Mouse (Mus musculus) T-helper 1 cell (primary cell): ENCODE measurements at regions not wholly inside any gene's neighbourhood (a gene's known extent, or its start where the extent isn't known, plus 50 kb on each side); places are given as distances from the start of the nearest gene placed in this dataset.

Experiments
- in situ Hi-C: fragments of 300-600 bp; cut with MboI, MseI; formaldehyde crosslinking; loops from one replicate; pipeline ENCODE4 v1.15.1; 2025; ENCODE audit warnings: high pct_unique_total_duplicates

DNA sequence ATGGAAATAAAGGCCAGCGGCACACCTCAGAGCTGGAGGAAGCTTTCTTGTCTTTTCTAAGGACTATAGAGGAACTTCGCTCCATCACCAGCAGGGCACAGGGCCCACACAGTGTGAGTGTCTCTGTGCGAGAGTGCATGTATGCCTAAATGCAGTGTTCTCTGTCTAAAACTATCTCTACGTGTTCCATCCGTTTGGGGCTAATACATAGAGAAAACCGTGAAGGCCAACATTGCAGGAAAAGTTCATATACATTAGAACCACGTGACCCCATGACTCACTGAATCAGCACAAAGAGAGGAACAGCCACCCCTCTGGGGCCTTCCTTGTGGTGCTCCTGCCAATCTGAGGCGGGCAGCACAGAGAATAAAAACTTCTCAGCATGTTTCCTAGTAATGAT, 431.4 kb upstream of the Mctp2 start:
- in situ Hi-C loops, result no loop called here

DNA sequence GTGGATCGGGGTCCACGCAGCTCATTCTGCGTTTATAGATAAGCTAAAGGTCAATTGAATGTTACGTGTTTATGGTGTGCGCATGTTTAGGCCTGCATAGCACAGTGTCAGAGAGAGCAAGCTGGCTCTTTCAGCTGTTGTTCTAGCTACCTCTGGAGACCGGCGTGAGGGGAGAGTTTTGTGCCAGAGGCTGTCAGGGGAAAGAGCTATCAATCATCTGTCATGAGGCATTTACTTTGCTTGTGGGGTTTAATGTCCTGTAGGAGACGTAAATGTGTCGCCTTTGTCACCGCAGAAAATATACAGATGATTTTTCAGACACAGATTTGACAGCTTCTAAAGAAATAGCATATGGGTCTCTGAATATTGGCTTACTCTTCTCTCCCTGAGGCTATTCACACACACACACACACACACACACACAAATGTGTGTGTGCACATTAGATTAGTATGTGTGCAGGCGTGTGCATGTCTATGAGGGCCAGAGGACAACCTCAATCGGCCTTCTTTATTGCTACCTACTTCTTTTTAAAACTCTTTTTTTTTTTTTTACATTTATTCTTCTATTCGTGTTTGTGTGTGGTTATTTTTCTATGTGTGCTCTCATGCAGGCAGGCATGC, 432.0 kb upstream of the Mctp2 start:
- in situ Hi-C loops, result no loop called here

DNA sequence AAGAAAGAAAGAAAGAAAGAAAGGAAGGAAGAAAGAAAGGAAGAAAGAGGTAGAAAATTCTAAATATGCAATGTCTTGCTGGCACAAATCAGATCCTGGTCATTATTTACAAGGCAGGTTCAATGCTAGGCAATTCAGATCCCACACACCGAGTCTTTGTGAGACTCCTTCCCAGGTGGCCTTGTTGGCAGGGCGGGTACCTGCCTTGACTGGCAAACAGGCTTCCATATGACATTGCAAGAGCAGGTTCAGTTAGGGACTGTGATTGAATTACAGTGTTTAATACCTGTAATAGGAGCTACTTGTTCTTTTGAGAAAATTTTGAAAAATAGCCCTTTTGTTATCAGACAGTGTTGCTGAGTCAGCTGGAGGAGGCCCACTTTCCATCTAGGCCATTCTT, 436.0 kb upstream of the Mctp2 start:
- in situ Hi-C loops, result no loop called here

DNA sequence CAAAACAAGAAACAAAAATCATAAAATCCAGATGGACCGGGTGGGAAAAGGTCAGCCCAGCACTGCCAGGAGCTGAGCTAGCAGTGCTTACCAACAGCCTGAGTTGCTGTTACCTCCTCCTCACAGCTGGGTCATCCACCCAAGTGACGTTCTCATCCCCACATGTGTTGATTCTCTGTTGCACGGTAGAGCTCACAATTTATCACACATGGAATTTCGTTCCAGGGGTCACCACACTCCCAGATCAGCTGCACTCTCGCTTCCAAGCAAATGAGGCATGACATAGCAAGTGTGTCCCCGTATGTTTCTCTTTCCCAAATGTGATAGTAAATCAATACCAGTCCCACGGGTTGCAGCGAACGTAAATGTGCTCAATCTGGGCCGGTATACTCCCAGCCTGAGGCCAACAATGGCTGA, 445.1 kb upstream of the Mctp2 start:
- in situ Hi-C loops, result no loop called here

DNA sequence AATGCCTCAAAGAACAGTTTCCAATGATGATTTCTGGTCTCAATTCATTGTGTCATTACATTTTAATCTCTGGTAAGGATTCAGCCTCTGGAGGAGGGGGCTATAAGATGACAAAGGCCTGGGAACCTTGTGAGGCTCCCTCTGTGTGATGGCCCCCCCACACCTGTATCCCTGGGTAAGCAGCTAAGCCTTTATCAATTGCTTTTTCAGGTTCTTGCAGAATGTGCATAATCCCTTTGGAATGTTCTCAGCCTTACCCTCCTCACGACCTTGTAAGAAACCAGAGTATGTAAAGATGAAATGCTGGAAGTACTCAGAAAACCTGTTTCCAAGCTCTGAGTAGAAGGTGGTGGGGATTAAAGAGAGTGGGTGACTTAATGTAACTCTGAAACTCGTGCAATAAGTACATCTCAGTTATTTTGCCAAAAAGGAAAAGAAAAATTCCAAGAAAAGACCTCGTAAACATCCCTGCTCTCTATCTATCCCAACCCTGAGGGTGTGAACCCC, 446.7 kb upstream of the Mctp2 start:
- in situ Hi-C loops, result no loop called here

DNA sequence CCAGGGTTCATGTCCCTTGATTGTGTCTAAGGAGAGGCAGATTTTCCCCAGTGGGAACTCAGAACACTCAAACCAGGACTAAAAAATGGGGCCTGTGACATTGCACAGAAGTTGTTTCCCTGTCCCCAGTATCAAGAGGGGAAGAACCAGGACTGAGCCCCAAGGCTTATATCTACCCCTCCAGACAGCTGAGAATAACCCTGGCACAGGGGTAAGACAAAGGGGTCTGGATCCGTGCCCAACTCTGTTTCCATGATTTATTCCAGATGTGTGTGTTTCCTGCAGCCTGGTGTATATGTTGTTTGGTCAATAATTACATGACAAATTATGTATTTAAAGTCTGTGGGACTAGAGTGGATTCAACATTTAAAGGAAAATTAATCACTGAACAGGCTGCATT, 456.3 kb upstream of the Mctp2 start:
- in situ Hi-C loops, result no loop called here

DNA sequence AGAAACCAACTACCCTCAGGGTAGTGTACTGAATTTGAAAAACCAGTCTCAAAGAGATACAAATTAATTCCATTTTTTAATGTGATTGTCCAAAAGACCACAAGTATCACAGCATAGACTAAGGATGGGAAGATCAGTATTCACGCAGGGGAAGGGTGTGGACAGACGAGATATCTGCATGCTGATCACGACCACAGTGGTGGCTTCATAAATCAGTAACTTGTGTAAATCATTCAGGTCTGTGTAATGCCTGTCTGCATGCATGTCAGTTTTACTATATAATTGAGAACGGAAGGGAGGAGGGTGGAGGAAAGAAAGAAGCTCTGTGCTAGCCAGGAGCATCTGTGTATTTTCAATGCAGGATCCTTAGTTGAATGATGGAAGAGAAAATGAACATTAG, 462.3 kb upstream of the Mctp2 start:
- in situ Hi-C loops, result no loop called here

DNA sequence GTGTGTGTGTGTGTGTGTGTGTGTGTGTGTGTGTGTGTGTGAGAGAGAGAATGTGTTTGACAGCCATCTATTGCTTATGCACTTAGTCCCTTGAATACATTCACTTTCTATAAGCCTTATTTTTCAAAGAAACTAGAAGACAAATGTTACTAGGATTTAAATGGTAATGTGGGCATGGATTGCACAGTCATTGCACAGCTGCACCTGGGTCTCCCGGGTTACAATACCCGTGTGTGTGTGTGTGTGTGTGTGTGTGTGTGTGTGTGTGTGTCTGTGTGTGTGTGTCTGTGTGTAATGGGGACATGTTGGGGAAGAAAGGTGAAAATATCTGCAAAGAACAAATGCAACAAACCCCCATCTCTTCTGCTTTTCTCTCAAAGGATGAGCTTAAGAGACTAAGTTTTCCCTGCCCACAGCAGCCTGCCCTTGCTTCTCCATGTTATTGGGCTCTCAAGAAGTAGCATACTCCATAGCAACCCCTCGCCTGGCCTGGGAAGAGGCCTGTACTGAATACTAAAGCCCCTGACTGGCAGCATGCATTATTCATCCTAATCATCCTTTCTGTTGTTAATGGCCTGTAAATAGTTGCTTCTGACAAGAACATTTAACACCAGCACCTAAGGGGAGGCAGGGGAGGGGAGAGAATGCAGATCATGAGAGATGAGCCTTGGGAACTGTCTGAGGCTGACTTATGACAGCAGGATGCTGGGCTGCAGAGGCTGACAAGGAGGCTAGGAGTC, 467.8 kb upstream of the Mctp2 start:
- in situ Hi-C loops, result no loop called here

DNA sequence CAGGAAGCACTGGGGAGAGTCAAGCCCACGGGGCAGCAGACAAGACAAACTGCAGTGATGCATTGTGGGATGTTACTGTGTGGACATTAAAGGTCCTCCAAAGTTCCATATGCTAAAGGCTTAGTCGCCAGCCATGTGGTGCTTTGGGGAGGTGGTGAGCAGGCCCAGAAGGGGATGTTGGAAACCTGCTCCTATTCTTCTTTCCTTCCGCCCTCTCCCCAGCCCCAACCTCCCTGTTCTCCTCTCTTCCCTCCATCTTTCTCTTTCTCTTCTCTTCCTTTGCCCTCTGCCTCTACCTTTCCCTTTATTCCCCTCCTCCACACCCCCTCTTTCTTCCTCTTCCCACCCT, 468.3 kb upstream of the Mctp2 start:
- in situ Hi-C loops, result no loop called here

DNA sequence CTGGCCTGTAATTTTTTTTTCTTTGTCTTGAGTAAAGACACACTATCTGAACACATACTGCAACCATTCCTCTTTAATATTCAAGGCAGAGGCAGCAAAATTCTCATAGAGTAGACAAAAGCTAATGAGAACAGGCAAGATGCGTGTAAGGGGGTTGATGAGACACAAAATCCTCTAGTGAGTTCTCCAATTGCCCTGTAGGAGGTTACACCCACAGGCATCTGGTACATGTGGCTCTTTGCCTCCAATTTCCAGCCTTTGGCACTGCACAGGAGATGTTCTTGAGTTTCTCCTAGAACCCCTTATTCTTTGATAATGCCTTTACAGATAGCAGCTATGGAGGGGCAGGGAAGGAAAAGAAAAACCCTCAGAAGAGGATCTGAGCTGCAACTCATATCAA, 480.9 kb upstream of the Mctp2 start:
- in situ Hi-C loops, result no loop called here

DNA sequence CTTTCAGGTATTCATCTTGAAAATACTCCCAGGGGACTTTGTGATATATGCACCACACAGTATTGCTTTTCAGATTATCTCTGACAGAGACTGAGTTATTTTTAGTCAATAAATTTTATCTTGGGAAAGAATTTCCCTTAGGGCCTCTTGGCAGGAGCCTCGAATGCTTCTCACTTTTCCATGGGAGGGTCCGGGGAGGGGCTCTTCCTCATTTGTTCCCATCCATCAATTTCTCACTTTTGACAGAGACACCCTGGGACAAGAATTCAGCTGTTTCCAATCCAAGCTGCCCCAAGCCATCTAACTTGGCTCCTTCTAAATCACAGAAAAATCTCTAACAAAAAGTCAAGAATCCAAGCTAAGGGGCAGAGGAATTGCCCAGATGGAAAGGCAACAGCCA, 481.9 kb upstream of the Mctp2 start:
- in situ Hi-C loops, result no loop called here

DNA sequence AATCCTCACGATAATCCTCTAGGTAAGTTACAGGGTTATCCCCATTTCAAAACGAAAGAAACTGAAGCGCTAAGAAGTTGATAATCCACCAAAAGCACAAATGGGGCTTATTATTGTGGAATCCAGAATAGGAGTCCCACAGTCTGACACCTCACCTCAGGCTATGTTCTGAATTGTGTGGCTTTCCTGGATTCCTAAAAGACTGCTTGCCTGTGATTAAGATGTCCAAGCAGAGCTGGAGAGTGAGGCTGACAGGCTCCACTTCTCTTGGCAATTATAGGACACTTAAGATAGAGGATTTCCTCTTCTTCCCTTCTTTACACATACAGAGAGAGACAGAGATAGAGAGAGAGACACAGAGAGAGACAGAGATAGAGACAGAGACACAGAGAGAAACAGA, 515.7 kb upstream of the Mctp2 start:
- in situ Hi-C loops, result loop anchor here (10.0 kb wide), 1 partner anchor 1363 kb away; no protein-coding TSS in a partner anchor

DNA sequence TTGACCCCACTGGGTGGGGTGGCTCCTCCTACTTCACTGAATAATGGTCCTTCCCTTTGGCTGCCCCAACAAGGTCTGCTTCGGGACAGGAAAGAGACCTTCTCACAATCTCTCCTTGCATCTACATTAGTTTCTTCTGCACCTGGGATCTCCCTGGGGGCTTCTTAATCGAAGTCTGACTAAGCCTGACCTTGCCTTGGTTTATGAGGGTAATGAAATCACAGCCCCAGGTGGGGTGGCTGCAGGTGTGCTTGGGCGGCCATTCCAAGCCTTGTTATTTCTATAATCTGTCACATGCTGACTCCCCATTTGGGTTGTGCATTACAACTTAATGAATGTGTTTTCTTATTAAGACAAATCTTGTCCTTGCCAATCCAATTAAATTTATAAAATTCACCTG, 520.2 kb upstream of the Mctp2 start:
- in situ Hi-C loops, result loop anchor here (10.0 kb wide), 1 partner anchor 1358 kb away; no protein-coding TSS in a partner anchor

DNA sequence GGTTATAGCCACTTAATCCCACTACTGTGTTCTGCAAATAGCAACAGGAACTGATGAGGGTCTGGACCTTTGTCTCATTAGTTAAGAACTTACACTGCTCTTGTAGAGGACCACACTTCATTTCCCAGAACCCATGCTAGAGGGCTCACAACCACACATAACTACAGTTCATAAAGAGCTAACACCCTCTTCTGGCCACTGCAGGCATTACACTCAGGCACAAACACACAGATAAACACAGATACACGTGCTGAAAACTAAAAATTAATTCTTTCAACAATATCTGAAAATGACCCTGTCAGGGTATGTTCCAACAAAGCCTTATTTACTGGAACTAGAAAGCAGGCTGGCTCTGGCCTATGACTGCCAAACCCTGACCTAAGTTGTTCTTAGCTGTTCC, 529.0 kb upstream of the Mctp2 start:
- in situ Hi-C loops, result no loop called here

DNA sequence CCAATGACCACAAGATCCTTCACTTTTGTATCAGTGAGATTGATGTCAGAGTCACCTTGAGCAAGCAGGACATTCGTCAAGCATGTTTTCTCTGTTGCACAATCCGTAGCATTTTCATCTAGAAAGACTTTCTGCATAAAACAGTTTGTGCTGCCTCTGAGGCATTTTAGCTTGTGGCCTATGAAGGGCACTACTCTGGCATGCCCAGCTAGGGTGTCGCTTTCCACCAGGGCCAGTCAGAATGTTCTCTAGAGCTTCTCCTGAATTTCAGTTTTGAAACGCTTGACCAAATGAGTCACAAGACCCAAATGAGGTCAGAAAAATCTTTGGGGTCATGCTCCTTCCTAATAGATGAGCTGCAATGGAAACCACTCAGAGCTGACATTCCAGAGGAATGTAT, 529.6 kb upstream of the Mctp2 start:
- in situ Hi-C loops, result no loop called here

DNA sequence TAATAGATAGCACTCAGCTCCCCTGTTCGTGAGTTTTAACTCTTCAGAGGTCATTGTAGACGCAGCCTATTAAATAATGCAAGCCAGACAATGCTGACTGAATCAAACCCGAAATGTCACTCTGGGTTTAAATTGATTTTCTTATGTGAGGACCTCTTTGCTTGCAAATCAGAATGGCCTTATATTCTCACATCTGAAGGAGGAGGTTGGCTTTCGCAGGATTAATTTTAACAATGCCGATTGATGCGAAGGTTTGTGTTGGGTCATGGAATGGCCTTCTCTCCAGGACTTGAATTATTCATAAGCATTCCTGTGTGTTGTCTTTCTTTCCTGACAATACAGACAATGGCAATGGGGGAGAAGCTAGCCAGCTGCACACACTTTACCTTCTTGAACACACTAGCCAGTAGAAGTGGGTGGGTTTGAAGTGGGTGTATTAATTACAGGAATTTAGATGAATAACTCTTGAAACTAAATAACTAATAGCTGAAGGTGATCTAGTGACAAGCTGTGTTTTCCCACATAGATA, 530.1 kb upstream of the Mctp2 start:
- in situ Hi-C loops, result no loop called here

DNA sequence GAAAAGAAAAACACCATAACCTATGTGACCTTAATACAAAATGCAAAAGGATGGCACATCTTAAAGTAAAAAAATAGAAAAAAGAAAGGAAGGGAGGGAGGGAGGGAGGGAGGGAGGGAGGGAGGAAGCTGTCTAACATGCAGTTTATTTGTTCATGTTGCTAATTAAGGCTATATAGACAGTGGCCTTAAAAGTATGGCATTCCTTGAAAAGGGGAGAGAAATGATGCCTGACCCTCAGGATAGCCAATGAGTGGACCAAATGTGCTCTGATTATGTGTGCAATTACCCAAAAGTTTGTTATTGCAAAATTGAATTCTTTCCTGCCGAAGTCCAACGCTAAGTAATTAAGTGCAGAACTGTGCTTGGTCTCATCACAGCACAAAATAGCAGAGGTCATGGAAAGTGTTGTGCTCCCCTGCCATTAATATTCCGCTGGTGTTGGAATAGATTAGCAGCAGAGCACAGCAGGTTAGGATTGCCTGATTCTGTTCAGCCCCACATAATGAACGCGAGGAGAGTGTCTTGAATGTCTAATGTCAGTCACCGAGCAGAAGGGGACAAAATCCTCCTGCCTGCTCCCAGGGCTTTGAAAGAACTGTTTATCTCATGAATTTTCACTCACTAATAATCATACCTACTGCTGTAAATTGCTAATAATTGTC, 531.7 kb upstream of the Mctp2 start:
- in situ Hi-C loops, result no loop called here

DNA sequence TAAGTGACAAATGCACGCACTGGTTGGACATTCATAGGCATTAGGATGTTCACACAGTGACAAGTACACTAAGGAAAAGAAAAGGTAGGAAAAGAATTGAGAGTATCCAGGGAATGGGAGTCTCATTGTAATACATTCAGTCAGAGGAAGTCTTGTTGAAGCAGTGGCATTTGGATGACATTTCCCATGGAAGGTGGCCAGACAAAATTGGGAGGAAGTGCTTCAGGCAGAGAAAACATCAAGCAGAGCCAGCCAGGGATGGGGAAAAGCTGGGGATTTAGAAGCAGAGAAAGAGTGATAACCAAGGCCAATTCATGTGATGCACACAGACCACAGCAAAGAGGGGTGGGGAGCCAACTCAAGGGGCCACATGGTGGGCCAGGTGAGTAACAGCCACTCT, 524.0 kb upstream of the Rgma start:
- in situ Hi-C loops, result loop anchor here (10.0 kb wide), 1 partner anchor 457 kb away; no protein-coding TSS in a partner anchor

DNA sequence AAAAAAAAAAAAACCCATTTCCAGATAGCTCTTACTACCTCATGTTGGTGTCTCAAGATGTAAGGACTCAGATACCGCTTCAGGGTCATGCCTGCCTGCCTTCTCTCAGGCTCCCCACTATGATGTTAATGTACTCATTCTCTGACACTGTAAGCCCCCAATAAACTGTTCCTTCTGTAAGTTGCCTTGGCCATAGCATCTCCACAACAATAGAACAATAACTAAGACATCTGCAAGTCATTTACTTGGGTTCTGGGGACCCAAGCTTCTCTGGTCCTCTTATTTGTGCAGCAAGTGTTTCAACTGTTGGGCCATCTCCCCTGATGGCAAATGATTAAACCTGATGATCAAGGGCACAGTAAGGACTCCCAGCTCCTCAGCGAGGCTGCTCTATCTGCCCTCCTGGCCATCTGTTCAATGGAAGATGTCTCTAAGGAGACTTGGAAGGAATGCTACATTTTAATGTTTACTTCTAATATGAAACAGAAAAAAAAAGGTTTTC, 520.8 kb upstream of the Rgma start:
- in situ Hi-C loops, result loop anchor here (10.0 kb wide), 1 partner anchor 460 kb away; no protein-coding TSS in a partner anchor

DNA sequence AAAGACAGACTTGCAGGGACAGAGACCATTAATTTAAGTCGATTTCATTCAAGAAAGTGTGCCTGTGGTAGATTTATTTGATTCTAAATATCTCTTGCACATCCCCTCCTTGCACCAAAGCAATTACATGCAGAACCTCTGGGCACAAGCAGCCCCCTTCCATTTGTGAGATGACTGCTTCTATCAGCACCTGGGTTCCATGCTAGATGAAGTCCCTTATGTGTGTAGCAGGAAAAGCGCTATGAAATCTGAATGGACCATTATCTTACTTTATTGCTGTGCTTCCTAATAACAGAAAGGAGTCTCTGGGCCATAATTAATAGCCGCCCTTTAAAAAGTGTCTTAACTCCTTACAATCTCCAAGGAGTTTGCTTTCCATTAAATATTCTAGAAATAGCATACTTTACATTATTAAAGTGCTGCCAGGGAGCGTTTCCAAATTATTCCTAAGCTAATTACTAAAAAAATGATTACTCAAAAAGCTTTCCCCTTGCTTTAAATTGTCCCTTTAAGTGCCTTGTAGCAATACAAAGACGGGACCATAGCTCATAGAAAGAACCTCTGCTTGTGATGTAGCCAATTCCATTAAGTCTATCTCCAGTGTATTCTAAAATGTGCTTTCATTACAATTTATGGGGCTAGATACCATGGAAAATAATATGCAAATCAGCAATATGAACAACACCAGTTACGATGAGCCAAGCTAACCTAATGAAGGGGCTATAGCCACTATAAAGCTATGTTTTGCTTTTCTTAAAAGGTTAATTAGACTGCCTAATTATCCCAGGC, 508.1 kb upstream of the Rgma start:
- in situ Hi-C loops, result no loop called here

DNA sequence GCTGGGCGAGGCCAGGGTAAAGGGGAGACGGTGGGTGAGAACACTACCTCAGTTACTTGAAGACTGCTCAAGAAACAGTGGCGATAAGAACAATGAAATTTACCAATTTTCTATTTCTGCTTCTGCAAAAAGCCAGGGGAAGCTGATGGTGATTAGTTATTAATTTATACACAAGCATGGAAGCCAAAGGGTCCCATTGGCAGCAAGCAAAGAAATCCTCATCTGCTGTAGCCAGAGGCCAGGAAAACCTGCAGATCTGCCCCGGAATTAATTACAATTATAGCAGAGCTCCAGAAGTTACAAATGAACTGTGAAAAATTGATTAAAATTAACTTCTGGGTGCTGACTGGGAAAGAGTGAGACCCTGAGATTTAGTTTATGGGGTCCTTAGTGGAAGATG, 506.2 kb upstream of the Rgma start:
- in situ Hi-C loops, result no loop called here

DNA sequence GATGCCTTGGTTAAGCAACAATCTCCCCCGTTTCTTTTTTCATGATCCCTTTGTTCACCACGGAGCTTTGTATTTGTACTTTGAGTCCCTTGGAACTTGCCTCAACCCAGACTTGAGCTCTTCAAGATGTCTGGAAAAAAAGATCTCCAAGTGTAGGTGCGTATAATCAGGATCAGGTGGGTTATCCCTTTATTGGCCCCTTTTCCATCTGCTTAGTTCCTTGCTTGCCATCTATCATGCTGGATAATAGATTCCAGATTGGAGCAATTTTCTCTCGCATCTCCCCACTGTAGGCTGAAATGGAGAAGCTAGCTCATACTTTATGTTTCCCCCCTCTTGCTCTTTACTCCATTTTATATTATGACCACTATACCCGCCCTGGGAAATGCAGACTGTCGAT, 474.5 kb upstream of the Rgma start:
- in situ Hi-C loops, result no loop called here
